Mouse (Mus musculus): ENCODE data around the gene Wrap73. TPM values are rescaled to one million over a fixed set of nuclear protein-coding genes. Genes with fewer than 3 reads are reported as not detected.
A peak's percentile ranks its signal among the peaks of the same experiment; 100 is the strongest.

Wrap73 gene
- polyA plus RNA-seq (2014; fragmentation: Nextera tagmentation; extraction: Ambion mirVana) = 42.2 and 46.3 TPM in 2 replicates

GRCm38 (mm10) chr4:154142211-154143040 lies at the start of gene Wrap73:
Gene Wrap73 (plus strand): TSS chr4:154142372.
- Histone ChIP-seq H3K4me2 (peak within 1 kb of the TSS; percentile 83), H3K27me3 (ENCODE audit: control insufficient read depth, insufficient read depth, low read length) (peaks cover 45% of the 10 kb centered on the region), H3K4me1 (ENCODE audit: control insufficient read depth, insufficient read depth, low read length) (peaks cover 22% of the 10 kb centered on the region), H3K36me3 (ENCODE audit: control insufficient read depth, insufficient read depth, low read length) (peaks cover 2% of the 10 kb centered on the region), H3K9me3 (ENCODE audit: control insufficient read depth, low read length) (no peaks in the 10 kb centered on the region), H3K27ac (ENCODE audit: low read depth, low read length) (no peak within 1 kb of the TSS), H3K4me3 (ENCODE audit: low read depth, low read length) (peak within 1 kb of the TSS; percentile 68), H3K9ac (ENCODE audit: low read length) (peak within 1 kb of the TSS; percentile 79)
- ATAC-seq (ENCODE audit: low FRiP score) = peak; percentile 95
- DNase-seq (ENCODE audit: low spot score, missing footprints) = peak; percentile 98
- 2% methylated on average over 49 of the region's 49 CpGs for WGBS

- WGBS = 31% methylated on average over 9 of the region's 9 CpGs
- Histone ChIP-seq H3K9me3 (ENCODE audit: control insufficient read depth, low read length) (no peaks in the 10 kb centered on the region), H3K4me3 (ENCODE audit: low read depth, low read length) (no peak overlapping the region), H3K9ac (ENCODE audit: low read length) (no peak overlapping the region), H3K4me1 (ENCODE audit: control insufficient read depth, insufficient read depth, low read length) (no peaks in the 10 kb centered on the region), H3K36me3 (ENCODE audit: control insufficient read depth, insufficient read depth, low read length) (no peaks in the 10 kb centered on the region), H3K27ac (ENCODE audit: low read depth, low read length) (no peak overlapping the region), H3K27me3 (ENCODE audit: control insufficient read depth, insufficient read depth, low read length) (no peaks in the 10 kb centered on the region), H3K4me2 (no peak overlapping the region)
- DNase-seq (ENCODE audit: low spot score, missing footprints) = no peak
- ATAC-seq (ENCODE audit: low FRiP score) = no peak
These were observed 49.0 kb upstream of the Wrap73 start for GRCm38 (mm10) chr4:154093210-154093609.

- 28% methylated on average over 6 of the region's 6 CpGs for WGBS
- DNase-seq (ENCODE audit: low spot score, missing footprints) = no peak
- no peak overlapping the region for H3K9ac ChIP-seq (ENCODE audit: low read length)
- no peaks in the 10 kb centered on the region for H3K9me3 ChIP-seq (ENCODE audit: control insufficient read depth, low read length)
- no peaks in the 10 kb centered on the region for H3K4me1 ChIP-seq (ENCODE audit: control insufficient read depth, insufficient read depth, low read length)
- no peak for ATAC-seq (ENCODE audit: low FRiP score)
- H3K27ac ChIP-seq (ENCODE audit: low read depth, low read length) = no peak overlapping the region
- H3K4me3 ChIP-seq (ENCODE audit: low read depth, low read length) = no peak overlapping the region
- H3K36me3 ChIP-seq (ENCODE audit: control insufficient read depth, insufficient read depth, low read length) = no peaks in the 10 kb centered on the region
- no peak overlapping the region for H3K4me2 ChIP-seq
- H3K27me3 ChIP-seq (ENCODE audit: control insufficient read depth, insufficient read depth, low read length) = no peaks in the 10 kb centered on the region
These were observed 46.1 kb upstream of the Wrap73 start for GRCm38 (mm10) chr4:154096111-154096510.

GRCm38 (mm10) chr4:154099361-154099760 lies 42.8 kb upstream of the Wrap73 start:
- Histone ChIP-seq H3K4me3 (ENCODE audit: low read depth, low read length) (no peak overlapping the region), H3K9me3 (ENCODE audit: control insufficient read depth, low read length) (no peaks in the 10 kb centered on the region), H3K4me2 (no peak overlapping the region), H3K4me1 (ENCODE audit: control insufficient read depth, insufficient read depth, low read length) (no peaks in the 10 kb centered on the region), H3K9ac (ENCODE audit: low read length) (no peak overlapping the region), H3K27ac (ENCODE audit: low read depth, low read length) (no peak overlapping the region), H3K27me3 (ENCODE audit: control insufficient read depth, insufficient read depth, low read length) (no peaks in the 10 kb centered on the region), H3K36me3 (ENCODE audit: control insufficient read depth, insufficient read depth, low read length) (no peaks in the 10 kb centered on the region)
- ATAC-seq (ENCODE audit: low FRiP score) = no peak
- DNase-seq (ENCODE audit: low spot score, missing footprints) = no peak
- WGBS = 68% methylated on average over 7 of the region's 7 CpGs

GRCm38 (mm10) chr4:154103386-154103785 lies 38.8 kb upstream of the Wrap73 start:
- 75% methylated on average over 8 of the region's 8 CpGs for WGBS
- Histone ChIP-seq H3K9ac (ENCODE audit: low read length) (no peak overlapping the region), H3K36me3 (ENCODE audit: control insufficient read depth, insufficient read depth, low read length) (no peaks in the 10 kb centered on the region), H3K27me3 (ENCODE audit: control insufficient read depth, insufficient read depth, low read length) (peaks cover 2% of the 10 kb centered on the region; the same call in 1 of the 2 replicates), H3K4me1 (ENCODE audit: control insufficient read depth, insufficient read depth, low read length) (no peaks in the 10 kb centered on the region; the same call in 1 of the 2 replicates), H3K4me3 (ENCODE audit: low read depth, low read length) (no peak overlapping the region), H3K9me3 (ENCODE audit: control insufficient read depth, low read length) (no peaks in the 10 kb centered on the region), H3K27ac (ENCODE audit: low read depth, low read length) (no peak overlapping the region), H3K4me2 (no peak overlapping the region)
- ATAC-seq (ENCODE audit: low FRiP score) (no peak), DNase-seq (ENCODE audit: low spot score, missing footprints) (no peak)

- no peaks in the 10 kb centered on the region for H3K9me3 ChIP-seq (ENCODE audit: control insufficient read depth, low read length)
- no peak overlapping the region for H3K9ac ChIP-seq (ENCODE audit: low read length)
- no peak for DNase-seq (ENCODE audit: low spot score, missing footprints)
- H3K36me3 ChIP-seq (ENCODE audit: control insufficient read depth, insufficient read depth, low read length) = no peaks in the 10 kb centered on the region
- ATAC-seq (ENCODE audit: low FRiP score) = no peak
- no peaks in the 10 kb centered on the region; the same call in 1 of the 2 replicates for H3K4me1 ChIP-seq (ENCODE audit: control insufficient read depth, insufficient read depth, low read length)
- H3K27ac ChIP-seq (ENCODE audit: low read depth, low read length) = no peak overlapping the region
- H3K4me2 ChIP-seq = no peak overlapping the region
- H3K4me3 ChIP-seq (ENCODE audit: low read depth, low read length) = no peak overlapping the region
- peaks cover 2% of the 10 kb centered on the region; the same call in 1 of the 2 replicates for H3K27me3 ChIP-seq (ENCODE audit: control insufficient read depth, insufficient read depth, low read length)
- WGBS = 89% methylated on average over 10 of the region's 10 CpGs
These were observed 38.3 kb upstream of the Wrap73 start for GRCm38 (mm10) chr4:154103912-154104311.

- Histone ChIP-seq H3K4me2 (peak overlapping the region; percentile 32), H3K36me3 (ENCODE audit: control insufficient read depth, insufficient read depth, low read length) (no peaks in the 10 kb centered on the region), H3K27ac (ENCODE audit: low read depth, low read length) (no peak overlapping the region), H3K9ac (ENCODE audit: low read length) (no peak overlapping the region), H3K9me3 (ENCODE audit: control insufficient read depth, low read length) (no peaks in the 10 kb centered on the region), H3K27me3 (ENCODE audit: control insufficient read depth, insufficient read depth, low read length) (peaks cover 2% of the 10 kb centered on the region; the same call in 1 of the 2 replicates), H3K4me1 (ENCODE audit: control insufficient read depth, insufficient read depth, low read length) (no peaks in the 10 kb centered on the region; the same call in 1 of the 2 replicates), H3K4me3 (ENCODE audit: low read depth, low read length) (0 out of 2 replicates have a peak overlapping the region, but pooled peaks have one; percentile 10)
- 33% methylated on average over 20 of the region's 20 CpGs for WGBS
- ATAC-seq (ENCODE audit: low FRiP score) (peak; percentile 52), DNase-seq (ENCODE audit: low spot score, missing footprints) (peak; percentile 96)
These were observed 36.7 kb upstream of the Wrap73 start for GRCm38 (mm10) chr4:154105381-154106001.

GRCm38 (mm10) chr4:154106497-154107061 lies 35.6 kb upstream of the Wrap73 start:
- WGBS = 79% methylated on average over 13 of the region's 13 CpGs
- H3K9me3 ChIP-seq (ENCODE audit: control insufficient read depth, low read length) = no peaks in the 10 kb centered on the region
- ATAC-seq (ENCODE audit: low FRiP score) = no peak

More at GRCm38 (mm10) chr4:154106497-154107061, 35.6 kb upstream of the Wrap73 start:
- Histone ChIP-seq H3K36me3 (ENCODE audit: control insufficient read depth, insufficient read depth, low read length) (no peaks in the 10 kb centered on the region), H3K4me3 (ENCODE audit: low read depth, low read length) (no peak overlapping the region), H3K9ac (ENCODE audit: low read length) (no peak overlapping the region), H3K27ac (ENCODE audit: low read depth, low read length) (no peak overlapping the region), H3K4me2 (no peak overlapping the region), H3K4me1 (ENCODE audit: control insufficient read depth, insufficient read depth, low read length) (no peaks in the 10 kb centered on the region; the same call in 1 of the 2 replicates), H3K27me3 (ENCODE audit: control insufficient read depth, insufficient read depth, low read length) (peaks cover 2% of the 10 kb centered on the region; the same call in 1 of the 2 replicates)
- no peak for DNase-seq (ENCODE audit: low spot score, missing footprints)
